Mouse (Mus musculus) G1E (cell line): ENCODE data around the gene Mrpl3.

Experiments
- CTCF ChIP-seq: IDR thresholded peaks from 2 replicates; pipeline ENCODE4 v1.5.1; 2012; ENCODE audit warnings: low read depth, low read length, inconsistent platforms, mixed read lengths
- GATA1 ChIP-seq: IDR thresholded peaks from 2 replicates; pipeline ENCODE4 v1.6.1; 2012; ENCODE audit warnings: borderline replicate concordance, low read length, inconsistent platforms, mixed read lengths
- GATA2 ChIP-seq: IDR thresholded peaks from 2 replicates; pipeline ENCODE4 v1.6.1; 2012; ENCODE audit warnings: low read depth, low read length, inconsistent platforms, borderline replicate concordance
- POLR2AphosphoS5 ChIP-seq: IDR thresholded peaks from 2 replicates; pipeline ENCODE4 v1.6.1; 2012; ENCODE audit warnings: low read depth, low read length, inconsistent platforms; ENCODE audit not compliant: insufficient replicate concordance
- TAL1 ChIP-seq: conservative IDR thresholded peaks from 2 replicates; pipeline ENCODE4 v1.6.1; 2012; ENCODE audit warnings: low read depth, low read length, inconsistent platforms, mixed read lengths

GRCm38 (mm10) chr9:105050257-105050656 is 2.8 kb upstream of the Mrpl3 start:
- TF ChIP-seq CTCF (no peak), GATA1 (no peak), TAL1 (no peak), GATA2 (no peak), POLR2AphosphoS5 (no peak)
